Mouse (Mus musculus) naive thymus-derived CD4-positive, alpha-beta T cell, adult 2 months (primary cell): ENCODE measurements around the gene Olfr1056.
"Not testable (repeated sequence)": the region's sequence is repeated elsewhere in the genome, so short reads cannot be mapped to it uniquely, and the experiment has no call there.

Experiments used
- DNase-seq: peaks from one replicate; pipeline ENCODE4 v3.0.0-alpha.2; 2011; ENCODE audit warnings: low read depth

Olfr1056 gene

GRCm38 (mm10) chr2:86362369-86362768, at the start of gene Olfr1056:
TSS of gene Olfr1056 (minus strand) at chr2:86362469.
- no peak for DNase-seq

GRCm38 (mm10) chr2:86395114-86395513, 32.8 kb upstream of the Olfr1056 start:
- no peak for DNase-seq

GRCm38 (mm10) chr2:86388461-86388860, 26.2 kb upstream of the Olfr1056 start, which contains the start of gene Olfr1058:
TSS of gene Olfr1058 (minus strand) at chr2:86388561.
- DNase-seq: not testable (repeated sequence)

- no peak for DNase-seq
Measured at GRCm38 (mm10) chr2:86378293-86378692, 16.0 kb upstream of the Olfr1056 start, which contains the start of gene Olfr1057. TSS of gene Olfr1057 (minus strand) at chr2:86378393.

GRCm38 (mm10) chr2:86366342-86366741, 4.1 kb upstream of the Olfr1056 start:
- not testable (repeated sequence) for DNase-seq

- DNase-seq: not testable (repeated sequence)
Measured at GRCm38 (mm10) chr2:86351751-86352150, 10.5 kb downstream of the Olfr1056 start.

GRCm38 (mm10) chr2:86350184-86350583, 12.1 kb downstream of the Olfr1056 start, which contains the start of gene Olfr1055:
TSS of gene Olfr1055 (minus strand) at chr2:86350284.
- DNase-seq: no peak

GRCm38 (mm10) chr2:86335333-86335732, 26.9 kb downstream of the Olfr1056 start, which contains the start of gene Olfr1054:
TSS of gene Olfr1054 (minus strand) at chr2:86335433.
- DNase-seq: no peak

- no peak for DNase-seq
Measured at GRCm38 (mm10) chr2:86315184-86315583, 47.1 kb downstream of the Olfr1056 start, which contains the start of gene Olfr1053. TSS of gene Olfr1053 (minus strand) at chr2:86315284.
